Mouse (Mus musculus): Measurements from ENCODE around the gene Dync1i1. TPM values are rescaled to one million over a fixed set of nuclear protein-coding genes. Genes with fewer than 3 reads are reported as not detected.

Gene Dync1i1
- total RNA-seq, 2 experiments from 2014 or later, result not detected

DNA sequence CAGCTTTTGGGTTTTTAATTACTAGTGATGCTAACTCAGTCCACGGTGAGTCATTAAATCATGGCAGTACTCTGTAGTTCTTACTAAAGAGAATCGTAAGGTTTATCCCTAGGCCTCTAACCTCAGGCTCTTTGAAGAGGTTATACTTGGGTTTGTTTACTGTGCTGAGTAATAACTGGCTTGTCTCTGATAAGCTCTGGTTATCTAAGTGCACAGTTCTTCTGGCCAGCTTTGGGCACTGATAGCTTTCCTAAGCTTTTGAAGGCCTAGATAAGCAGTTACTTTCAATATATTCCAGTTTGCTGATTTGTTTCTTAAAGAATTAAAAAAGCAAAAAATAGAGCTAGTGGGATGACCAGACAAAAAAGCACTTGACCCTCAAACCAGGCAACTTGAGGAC is 37.5 kb downstream of the Dync1i1 start:
- ATAC-seq (replicated peaks; ENCODE audit: low FRiP score, poor library complexity, severe bottlenecking), result no peak

DNA sequence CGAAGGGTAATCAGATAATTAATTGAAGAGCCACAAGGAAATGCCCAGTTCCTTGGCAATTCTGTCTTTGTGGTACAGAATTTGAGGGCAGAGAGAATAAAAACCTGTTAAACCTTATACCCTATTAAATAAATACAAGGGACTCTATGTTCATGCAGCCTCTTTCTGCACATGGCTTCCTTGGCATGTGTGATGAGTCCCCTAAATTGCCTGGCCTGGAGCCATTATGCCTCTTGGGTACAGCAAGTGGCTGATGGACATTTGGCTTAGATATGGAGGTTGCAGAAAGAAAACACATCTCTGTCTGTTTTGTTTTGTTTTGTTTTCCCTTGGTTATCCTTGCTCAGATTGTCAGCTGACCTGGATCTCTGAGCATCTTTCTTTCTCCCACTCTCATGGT is 43.1 kb downstream of the Dync1i1 start:
- no peak for ATAC-seq (replicated peaks; ENCODE audit: low FRiP score, poor library complexity, severe bottlenecking)

DNA sequence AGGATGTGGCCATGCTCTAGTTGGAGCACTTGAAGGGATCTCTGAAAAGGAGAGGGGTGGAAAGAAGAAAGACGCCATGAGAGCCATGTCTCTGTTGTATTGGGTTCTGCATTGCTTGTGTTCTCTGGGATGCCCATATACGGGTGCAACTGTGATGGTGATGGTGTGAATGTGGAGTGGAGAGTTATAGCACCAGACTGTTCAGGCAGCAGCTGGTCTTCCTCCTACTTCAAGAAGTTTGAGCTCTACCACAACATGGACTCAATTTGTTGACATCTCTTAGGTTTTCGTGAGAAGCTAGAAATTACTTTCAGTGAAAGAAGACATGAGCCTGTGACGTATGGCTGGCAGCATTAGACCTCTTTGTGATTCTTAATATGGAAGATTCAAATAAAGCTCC is 44.8 kb downstream of the Dync1i1 start:
- no peak for ATAC-seq (replicated peaks; ENCODE audit: low FRiP score, poor library complexity, severe bottlenecking)

DNA sequence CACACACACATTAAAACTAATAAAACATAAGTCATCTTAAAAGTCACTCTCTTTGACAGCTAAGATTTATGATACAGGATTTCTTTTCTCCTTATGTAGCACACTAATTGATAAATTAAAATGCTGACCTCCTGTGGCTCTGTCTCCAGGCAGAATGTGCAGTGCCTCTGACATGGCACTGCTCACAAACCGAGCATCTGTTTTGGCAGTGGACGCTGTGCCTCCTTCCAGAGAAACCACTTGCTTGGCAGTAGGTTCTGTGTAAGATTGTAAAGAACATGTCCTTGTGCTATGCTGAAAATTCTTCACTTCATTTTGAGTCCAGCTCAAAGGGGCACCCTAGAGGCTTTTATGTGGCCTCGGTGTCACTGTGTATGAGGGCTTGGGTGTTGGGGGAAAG is 50.0 kb downstream of the Dync1i1 start:
- ATAC-seq (replicated peaks; ENCODE audit: low FRiP score, poor library complexity, severe bottlenecking), result no peak

DNA sequence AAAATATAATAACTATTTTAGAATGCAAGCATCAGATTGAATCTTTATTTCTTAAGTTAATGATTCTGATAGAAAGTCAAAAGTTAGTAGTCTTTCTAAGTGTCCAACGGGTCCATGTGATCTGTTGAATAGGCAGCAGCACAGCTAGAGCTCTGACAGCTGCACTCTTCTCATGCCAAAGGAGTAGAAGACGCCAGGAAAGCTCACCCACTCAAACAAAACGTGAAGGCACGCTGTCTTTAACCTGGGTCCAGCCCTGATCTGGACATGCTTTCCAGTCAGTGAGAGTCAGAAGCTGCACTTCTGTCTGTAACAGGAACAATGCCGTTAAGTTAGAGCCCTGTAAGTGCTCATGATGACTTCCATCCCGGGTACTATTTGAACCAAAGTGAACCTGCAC is 56.3 kb downstream of the Dync1i1 start:
- ATAC-seq (replicated peaks; ENCODE audit: low FRiP score, poor library complexity, severe bottlenecking), result no peak

DNA sequence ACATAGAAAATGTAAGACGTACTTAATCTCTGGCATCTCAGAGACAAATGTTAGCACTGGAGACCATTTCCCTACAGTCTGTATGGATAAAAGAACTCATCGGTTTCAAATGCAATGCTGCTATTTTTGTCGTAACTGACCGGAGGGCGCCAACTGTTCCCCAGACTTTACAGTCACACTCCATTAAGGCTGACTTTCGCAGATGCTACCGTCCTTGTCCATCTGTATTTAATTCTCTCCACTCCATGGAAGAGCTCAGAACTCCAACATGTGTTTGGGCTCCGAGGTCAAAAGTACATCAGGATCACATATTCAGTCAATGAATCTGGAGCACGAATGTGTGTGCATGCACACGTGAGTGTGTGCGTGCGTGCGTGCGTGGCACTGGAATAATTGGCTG is 58.4 kb downstream of the Dync1i1 start:
- no peak for ATAC-seq (replicated peaks; ENCODE audit: low FRiP score, poor library complexity, severe bottlenecking)

DNA sequence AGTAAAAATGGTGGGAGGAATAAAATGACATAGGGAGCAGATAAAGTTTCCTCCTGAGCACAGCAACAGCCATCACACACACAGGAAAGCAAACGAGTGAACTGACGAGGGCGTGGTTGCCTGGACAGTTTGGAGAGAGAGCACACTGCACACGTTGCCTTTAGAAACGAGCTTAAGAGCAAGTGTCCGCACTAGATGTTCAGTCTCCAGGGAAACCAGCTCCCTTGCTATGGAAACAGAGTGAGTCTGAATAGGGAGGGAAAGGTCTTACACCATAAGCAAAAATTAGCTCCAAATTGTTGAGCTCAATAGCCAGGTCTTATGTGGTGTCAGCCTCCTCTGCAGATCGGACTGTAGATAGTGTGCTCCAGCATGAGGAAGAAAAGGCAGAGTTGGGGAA is 65.2 kb downstream of the Dync1i1 start:
- no peak for ATAC-seq (replicated peaks; ENCODE audit: low FRiP score, poor library complexity, severe bottlenecking)

DNA sequence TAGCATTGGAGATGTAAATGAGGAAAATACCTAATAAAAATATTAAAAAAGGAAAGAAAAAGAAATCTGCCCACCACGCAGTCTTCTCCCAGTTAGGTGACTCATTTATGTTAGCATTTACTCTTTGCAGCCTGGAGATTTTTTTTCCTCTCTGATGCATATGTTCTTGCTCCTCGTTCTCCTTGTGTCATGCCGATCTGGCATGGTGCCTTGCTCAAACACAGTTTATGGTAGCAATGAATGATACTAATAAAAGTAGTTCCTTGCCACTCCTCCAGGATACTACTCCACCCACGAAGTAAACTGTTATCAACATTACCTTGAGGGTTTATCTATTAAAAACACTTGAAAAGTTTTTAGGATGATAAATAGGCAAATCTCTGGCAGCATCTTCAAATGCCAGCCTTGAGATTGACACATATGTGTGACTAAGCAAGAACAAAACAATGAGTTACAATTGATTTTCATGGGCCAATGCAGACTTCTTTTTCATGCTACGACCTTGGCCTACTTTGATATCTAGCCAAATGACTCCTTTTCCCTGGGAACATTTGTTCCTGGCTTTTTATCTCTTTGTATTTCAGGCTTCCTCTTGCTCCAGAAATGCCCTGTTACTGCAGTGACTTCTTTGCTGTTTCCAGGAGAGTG is 68.8 kb downstream of the Dync1i1 start:
- no peak for ATAC-seq (replicated peaks; ENCODE audit: low FRiP score, poor library complexity, severe bottlenecking)

DNA sequence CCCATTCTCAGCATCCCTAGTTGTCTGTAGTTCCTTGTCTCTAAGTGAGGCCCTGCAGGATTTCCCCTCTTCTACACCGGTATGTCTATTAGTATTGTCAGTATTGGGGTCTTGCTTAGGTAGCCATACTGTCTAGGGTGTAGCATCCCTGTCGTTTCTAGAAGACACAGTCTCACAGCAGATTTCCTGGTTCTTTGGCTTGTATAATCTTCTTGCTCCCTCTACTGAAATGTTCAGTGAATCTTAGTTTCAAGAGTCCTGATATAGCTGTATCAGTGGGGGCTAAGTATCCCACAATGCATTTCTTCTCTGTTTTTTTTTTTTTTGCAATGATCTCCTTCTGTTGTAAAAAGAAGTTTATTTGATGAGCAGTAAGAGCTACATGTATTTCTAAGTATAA is 69.9 kb downstream of the Dync1i1 start:
- ATAC-seq (replicated peaks; ENCODE audit: low FRiP score, poor library complexity, severe bottlenecking), result no peak

DNA sequence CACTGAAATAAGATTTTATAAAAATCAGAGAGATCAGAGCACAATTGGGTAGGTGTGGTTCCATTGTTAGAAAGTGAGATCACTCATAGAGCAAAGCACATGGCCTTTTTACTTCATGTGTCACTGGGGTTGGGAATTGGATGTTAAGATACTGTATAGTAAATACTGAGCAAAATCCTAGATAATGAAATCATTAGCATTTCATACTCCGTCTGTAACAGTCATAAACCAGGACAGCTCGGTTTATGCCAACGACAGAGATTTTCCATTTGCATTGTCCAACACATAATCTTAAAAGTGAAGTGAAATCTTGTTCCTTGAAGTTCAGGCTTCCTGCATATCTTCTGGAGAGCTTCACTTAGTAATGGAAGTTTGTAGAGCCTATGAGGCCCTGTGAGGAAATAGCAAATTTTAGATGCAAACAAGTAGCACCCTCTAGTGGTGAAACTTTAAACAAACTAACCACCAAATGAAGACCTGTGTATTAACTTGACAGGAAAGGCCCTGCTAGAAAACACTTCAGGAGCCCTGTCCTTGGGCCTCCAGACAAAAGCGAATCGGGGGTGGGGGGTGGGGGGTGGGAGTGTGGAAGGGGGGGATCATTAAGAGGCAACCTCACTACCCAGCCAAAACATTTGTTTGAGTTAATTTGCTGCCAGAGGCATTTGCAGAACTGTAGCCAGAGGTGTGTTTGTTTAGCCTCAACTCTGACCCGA is 76.8 kb downstream of the Dync1i1 start:
- ATAC-seq (replicated peaks; ENCODE audit: low FRiP score, poor library complexity, severe bottlenecking), result no peak

DNA sequence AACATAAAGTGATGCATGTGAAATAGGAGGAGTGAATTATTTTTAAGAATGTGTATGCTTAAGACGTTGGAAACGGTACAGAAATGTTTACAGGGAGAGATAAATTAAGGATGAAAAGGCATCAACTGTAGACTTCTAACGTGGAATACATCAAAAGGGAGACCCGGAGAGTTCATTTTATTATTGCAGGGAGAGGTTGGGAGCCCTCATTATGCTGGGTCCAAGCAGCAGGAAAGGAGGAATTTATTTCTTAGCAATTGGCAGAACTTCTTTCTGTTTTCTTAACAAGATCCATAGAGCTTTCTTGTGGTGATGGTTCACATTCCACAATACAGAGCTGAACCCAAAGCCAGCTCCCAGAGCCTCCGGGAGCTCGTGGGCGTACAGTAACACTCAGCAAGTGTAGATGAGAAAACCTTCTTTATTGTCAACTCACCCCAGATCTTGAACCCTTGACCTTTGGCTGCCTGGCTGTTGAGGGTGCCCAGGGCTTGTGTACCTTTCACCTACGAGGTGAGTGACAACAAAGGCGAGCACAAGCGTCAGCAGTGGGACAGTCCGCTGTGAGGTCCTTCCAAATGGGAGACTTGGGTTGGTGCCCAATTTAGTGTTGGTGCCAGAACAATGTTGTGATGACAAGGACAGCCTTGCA is 77.5 kb downstream of the Dync1i1 start:
- no peak for ATAC-seq (replicated peaks; ENCODE audit: low FRiP score, poor library complexity, severe bottlenecking)

DNA sequence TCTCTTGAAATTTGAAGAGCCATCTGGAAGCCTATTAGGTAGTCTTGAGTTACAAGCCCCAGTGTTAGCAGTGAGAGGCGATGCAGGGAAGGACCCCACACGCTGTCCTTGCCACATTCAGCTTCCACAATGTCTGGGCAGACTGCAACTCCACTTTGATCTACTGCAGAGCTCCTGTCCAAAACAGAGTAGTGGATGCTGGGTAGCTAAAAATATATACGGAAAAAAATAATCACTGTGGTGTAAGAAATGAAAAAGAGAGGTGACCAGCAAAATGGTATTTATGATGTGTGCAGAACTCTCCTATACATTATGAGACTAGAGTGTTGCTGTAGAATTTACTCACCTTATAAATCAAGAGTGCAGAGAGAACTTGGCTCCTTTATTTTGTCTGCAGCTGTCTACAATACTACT is 82.6 kb downstream of the Dync1i1 start:
- no peak for ATAC-seq (replicated peaks; ENCODE audit: low FRiP score, poor library complexity, severe bottlenecking)

DNA sequence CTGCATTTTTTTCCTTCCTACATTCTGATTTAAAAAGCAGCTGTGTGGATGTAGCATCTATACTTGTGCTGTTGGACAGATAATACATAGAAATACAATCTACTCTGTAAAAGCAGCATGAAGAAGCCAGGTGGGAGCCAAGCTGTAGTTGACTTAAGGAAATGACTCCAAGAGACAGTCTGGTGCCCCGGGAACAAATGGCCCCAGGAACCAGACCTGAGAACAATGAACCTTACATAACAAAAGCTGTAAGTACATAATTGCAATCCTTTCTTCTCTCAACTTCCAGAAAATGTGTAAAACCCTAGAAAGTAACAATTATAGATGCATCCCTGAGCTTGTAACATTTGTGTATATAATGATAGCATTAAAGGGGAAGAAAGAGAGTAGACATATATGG is 86.6 kb downstream of the Dync1i1 start:
- no peak for ATAC-seq (replicated peaks; ENCODE audit: low FRiP score, poor library complexity, severe bottlenecking)

DNA sequence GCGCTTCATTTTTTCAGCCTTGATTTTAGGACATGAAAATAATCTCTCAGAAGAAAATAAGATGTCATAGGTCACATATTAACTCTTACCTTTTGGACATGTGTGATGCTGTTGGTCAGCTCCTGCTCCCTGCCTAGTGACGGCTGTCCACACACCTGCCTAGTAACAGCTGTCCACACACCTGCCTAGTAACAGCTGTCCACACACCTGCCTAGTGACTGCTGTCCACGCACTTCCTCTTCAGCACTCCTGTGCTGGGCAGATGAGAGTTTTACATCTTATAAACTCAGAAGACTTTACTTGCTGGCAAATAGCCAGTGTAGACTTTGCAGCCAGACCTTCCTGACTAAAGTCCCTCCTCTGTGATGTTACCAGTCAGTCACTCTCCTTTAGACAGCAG is 94.2 kb downstream of the Dync1i1 start:
- no peak for ATAC-seq (replicated peaks; ENCODE audit: low FRiP score, poor library complexity, severe bottlenecking)

DNA sequence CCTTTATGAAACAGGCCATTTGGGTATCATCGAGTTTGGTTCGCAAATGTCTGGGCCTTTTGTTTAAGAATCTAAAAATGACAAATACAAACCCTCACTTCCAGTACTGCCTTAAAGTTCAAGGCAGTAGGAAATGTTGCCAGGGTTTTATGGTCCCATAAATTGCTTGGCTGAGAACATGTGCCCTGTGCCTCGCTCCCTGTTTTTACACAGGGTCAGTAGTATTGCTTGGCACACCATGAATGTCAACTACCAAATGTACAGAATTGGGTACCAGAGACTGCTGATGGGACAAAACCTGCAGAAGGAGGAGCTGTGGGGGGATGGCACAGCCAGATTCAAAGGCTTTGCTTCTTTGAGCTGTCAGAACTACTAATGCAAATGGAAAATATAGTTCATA is 100.0 kb downstream of the Dync1i1 start:
- ATAC-seq (replicated peaks; ENCODE audit: low FRiP score, poor library complexity, severe bottlenecking), result no peak

DNA sequence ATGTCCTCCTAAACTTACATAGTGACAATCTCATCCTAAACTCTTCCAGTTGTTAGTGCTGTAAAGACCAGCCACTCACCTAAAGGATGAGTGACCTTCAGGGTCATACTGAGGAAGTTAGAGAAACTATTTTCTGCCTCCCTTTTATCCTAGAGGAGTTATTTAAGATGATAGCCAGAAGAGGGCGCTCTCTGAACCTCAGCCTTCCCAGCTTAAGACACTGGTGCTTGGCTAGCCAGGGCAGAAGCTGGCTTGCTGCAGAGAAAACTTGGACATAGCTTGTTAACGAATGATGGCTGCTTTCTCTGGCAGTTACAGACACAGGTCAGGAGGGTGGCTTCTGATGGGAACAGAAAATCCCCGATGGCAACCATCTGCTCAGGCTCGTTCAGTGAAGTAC is 101.6 kb downstream of the Dync1i1 start:
- no peak for ATAC-seq (replicated peaks; ENCODE audit: low FRiP score, poor library complexity, severe bottlenecking)

DNA sequence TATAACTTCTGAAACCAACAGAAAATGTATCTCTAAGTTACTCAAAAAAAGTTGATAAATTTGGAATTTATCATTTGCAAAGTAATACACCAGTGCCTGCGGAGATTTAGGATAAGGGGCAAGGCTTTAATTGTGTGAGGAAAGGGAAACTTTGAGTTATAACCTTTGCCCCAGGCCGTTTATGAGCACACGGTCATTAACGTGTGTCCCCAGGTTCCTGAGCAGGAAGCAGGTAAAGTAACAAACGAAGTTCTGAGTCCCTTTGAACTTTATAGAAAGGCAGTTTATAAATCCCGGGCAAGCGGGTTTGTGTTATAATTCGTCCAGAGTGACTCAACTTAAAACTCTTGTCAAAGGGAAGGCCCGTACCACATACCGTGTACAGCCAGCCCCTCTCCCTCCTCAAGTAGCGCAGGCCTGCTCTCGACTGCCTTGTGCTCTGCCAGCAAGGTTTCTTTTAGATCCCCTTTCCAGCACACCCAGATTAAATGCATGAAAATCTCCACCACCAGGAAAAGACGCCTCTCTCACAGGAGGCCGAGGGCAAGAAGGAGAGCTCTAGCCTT is 103.1 kb downstream of the Dync1i1 start:
- no peak for ATAC-seq (replicated peaks; ENCODE audit: low FRiP score, poor library complexity, severe bottlenecking)

DNA sequence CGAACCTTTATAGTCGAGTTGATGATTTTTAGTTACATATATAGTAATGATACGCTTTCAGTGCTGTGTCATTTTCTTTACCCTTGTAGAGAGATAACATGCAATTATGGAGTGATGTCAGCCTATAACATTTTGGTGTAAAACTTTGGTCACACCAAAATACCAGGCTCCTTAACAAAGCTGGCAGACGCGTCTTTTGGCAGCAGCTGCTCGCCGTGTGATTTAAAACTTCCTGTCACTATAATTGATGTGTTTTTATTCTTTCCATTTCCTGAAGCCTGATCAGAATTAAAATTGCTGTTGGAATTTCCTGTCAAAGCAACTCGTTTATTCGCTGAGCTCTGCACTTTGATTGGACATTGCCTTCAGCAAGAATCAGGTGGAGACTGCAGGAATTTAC is 103.7 kb downstream of the Dync1i1 start:
- no peak for ATAC-seq (replicated peaks; ENCODE audit: low FRiP score, poor library complexity, severe bottlenecking)

DNA sequence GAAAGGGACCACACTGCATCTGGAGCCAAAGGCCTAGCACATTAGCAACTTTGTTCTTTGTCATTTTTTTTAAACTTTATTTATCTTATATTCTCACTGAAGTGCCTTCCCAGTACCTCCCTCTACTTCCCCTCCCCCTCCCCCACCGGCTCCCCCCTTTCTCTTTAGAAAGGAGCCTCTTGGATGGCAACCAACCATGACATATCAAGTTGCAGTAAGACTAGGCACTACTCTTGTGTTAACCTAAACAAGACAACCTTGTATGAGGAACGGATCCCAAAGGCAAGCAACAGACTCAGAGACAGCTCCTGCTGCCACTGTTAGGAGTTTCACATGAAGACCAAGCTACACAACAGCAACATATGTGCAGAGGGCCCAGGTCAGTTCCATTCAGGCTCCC is 105.3 kb downstream of the Dync1i1 start:
- ATAC-seq (replicated peaks; ENCODE audit: low FRiP score, poor library complexity, severe bottlenecking), result no peak

DNA sequence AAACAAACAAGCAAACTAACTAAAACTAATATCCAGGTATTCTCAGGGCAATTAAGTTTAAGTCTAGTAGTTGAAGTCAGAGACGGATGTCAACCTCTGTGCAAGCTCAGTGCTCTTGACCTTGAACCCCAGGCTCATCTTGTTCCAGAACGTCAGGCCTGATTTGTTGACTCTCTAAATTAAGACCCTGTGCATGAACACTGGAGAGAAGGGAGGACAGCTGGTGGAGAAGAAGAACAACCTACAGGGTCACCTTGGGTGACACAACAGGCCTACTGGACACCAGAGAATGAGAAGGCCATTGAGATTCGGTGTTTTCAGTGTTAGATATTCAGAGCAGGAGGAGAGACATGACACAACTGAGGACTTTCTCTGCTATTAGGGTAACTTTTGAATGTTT is 105.8 kb downstream of the Dync1i1 start:
- no peak for ATAC-seq (replicated peaks; ENCODE audit: low FRiP score, poor library complexity, severe bottlenecking)

DNA sequence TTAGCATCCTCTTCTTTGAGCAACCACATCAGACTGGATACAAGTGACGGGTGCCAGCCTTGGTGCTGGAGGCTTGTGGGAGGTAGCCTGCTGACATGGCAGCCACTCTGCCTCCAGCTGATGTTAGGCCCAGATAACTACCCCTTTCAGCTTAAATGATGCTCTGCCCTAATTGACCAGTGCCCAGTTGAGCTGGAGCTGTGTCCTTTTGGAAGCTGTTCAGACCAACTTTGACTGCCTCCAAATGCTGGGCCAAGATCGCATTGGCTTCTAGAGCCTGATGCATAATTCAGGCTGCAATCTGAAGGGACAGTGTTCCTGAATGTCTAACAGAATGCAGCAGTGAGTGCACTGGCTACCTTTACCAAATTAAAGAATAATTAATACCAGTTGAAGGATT is 107.4 kb downstream of the Dync1i1 start:
- no peak for ATAC-seq (replicated peaks; ENCODE audit: low FRiP score, poor library complexity, severe bottlenecking)
